Mouse (Mus musculus) sigmoid colon, adult 10 weeks (tissue): ENCODE results near the gene Fam47c. TPM values are rescaled to one million over a fixed set of nuclear protein-coding genes. Genes with fewer than 3 reads are reported as not detected.

ENCODE experiments used
- polyA plus RNA-seq: library from polyadenylated mRNA; stranded (reverse); fragments of 350-450 nt; fragmentation: Illumina TruSeq; extraction: RNeasy Lipid Tissue Mini Kit (QIAGEN cat#74804); gene quantifications from one replicate; pipeline ENCODE4 v1.2.3, GENCODE M21; 2014; ENCODE audit warnings: low read depth, low replicate concordance

Fam47c gene
- polyA plus RNA-seq = not detected

DNA sequence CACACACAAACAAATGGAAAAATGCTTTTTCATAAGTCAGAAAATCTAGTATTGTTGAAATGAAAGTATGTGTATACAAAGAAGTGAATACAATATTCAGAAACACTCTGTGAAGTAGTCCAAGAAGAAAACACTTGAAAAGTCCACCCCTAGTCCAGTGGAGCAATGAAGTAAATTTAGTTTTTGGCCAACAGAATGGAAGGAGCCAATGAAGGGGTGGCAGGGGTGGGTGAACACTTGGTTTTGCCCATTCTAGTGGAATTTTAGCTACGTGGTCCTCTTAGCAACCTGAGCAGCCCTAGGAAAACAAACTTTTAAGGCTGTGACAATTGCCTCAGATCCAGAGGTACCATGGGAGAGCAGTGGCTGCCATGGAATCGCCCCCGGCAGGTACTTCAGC is at the start of gene Fam47c:
Gene Fam47c (plus strand): TSS at position 301 of the 400 bp plus-strand sequence.

Other genes with a start within 250 kb of the Fam47c start
- 10.9 TPM for gene Prrg1, start 153.9 kb upstream of the Fam47c start, polyA plus RNA-seq